Mouse (Mus musculus): ENCODE measurements around the gene Camta1. TPM values are rescaled to one million over a fixed set of nuclear protein-coding genes. Genes with fewer than 3 reads are reported as not detected.
A peak's percentile ranks its signal among the peaks of the same experiment; 100 is the strongest.
"Not testable (repeated sequence)": the region's sequence is repeated elsewhere in the genome, so short reads cannot be mapped to it uniquely, and the experiment has no call there.

Gene Camta1
- total RNA-seq, 1 experiment from 2014 or later, result 7.4 TPM

GRCm38 (mm10) chr4:150938063-150938452 lies 923.6 kb downstream of the Camta1 start:
- no peak for ATAC-seq (ENCODE audit: extremely low read depth, insufficient number of reproducible peaks, low FRiP score, poor library complexity, severe bottlenecking)

- no peak for ATAC-seq (ENCODE audit: extremely low read depth, insufficient number of reproducible peaks, low FRiP score, poor library complexity, severe bottlenecking)
These were observed 924.2 kb downstream of the Camta1 start for GRCm38 (mm10) chr4:150937293-150938062.

- ATAC-seq (ENCODE audit: extremely low read depth, insufficient number of reproducible peaks, low FRiP score, poor library complexity, severe bottlenecking), result no peak
These were observed 928.2 kb downstream of the Camta1 start for GRCm38 (mm10) chr4:150933503-150933902.

GRCm38 (mm10) chr4:150927789-150928188 lies 933.9 kb downstream of the Camta1 start:
- ATAC-seq (ENCODE audit: extremely low read depth, insufficient number of reproducible peaks, low FRiP score, poor library complexity, severe bottlenecking), result no peak

GRCm38 (mm10) chr4:150926924-150927705 lies 934.6 kb downstream of the Camta1 start:
- ATAC-seq (ENCODE audit: extremely low read depth, insufficient number of reproducible peaks, low FRiP score, poor library complexity, severe bottlenecking), result no peak

GRCm38 (mm10) chr4:150925923-150926322 lies 935.8 kb downstream of the Camta1 start:
- ATAC-seq (ENCODE audit: extremely low read depth, insufficient number of reproducible peaks, low FRiP score, poor library complexity, severe bottlenecking), result peak; percentile 27; the same call in 1 of the 2 replicates

- no peak for ATAC-seq (ENCODE audit: extremely low read depth, insufficient number of reproducible peaks, low FRiP score, poor library complexity, severe bottlenecking)
These were observed 936.7 kb downstream of the Camta1 start for GRCm38 (mm10) chr4:150924936-150925335.

GRCm38 (mm10) chr4:150924308-150924707 lies 937.4 kb downstream of the Camta1 start:
- no peak for ATAC-seq (ENCODE audit: extremely low read depth, insufficient number of reproducible peaks, low FRiP score, poor library complexity, severe bottlenecking)

GRCm38 (mm10) chr4:150921206-150921605 lies 940.5 kb downstream of the Camta1 start:
- ATAC-seq (ENCODE audit: extremely low read depth, insufficient number of reproducible peaks, low FRiP score, poor library complexity, severe bottlenecking), result no peak

GRCm38 (mm10) chr4:150917336-150918027 lies 944.2 kb downstream of the Camta1 start:
- no peak for ATAC-seq (ENCODE audit: extremely low read depth, insufficient number of reproducible peaks, low FRiP score, poor library complexity, severe bottlenecking)

GRCm38 (mm10) chr4:150915181-150915906 lies 946.3 kb downstream of the Camta1 start:
- ATAC-seq (ENCODE audit: extremely low read depth, insufficient number of reproducible peaks, low FRiP score, poor library complexity, severe bottlenecking), result no peak

- peak; percentile 86 for ATAC-seq (ENCODE audit: extremely low read depth, insufficient number of reproducible peaks, low FRiP score, poor library complexity, severe bottlenecking)
These were observed 947.4 kb downstream of the Camta1 start, which contains the start of the genes Park7 and Tnfrsf9 for GRCm38 (mm10) chr4:150914290-150914733. TSS of gene Park7 (minus strand) at chr4:150914437. TSS of gene Tnfrsf9 (plus strand) at chr4:150914562.

- no peak for ATAC-seq (ENCODE audit: extremely low read depth, insufficient number of reproducible peaks, low FRiP score, poor library complexity, severe bottlenecking)
These were observed 947.9 kb downstream of the Camta1 start for GRCm38 (mm10) chr4:150913743-150914142.

- no peak for ATAC-seq (ENCODE audit: extremely low read depth, insufficient number of reproducible peaks, low FRiP score, poor library complexity, severe bottlenecking)
These were observed 951.3 kb downstream of the Camta1 start for GRCm38 (mm10) chr4:150910164-150910951.

- ATAC-seq (ENCODE audit: extremely low read depth, insufficient number of reproducible peaks, low FRiP score, poor library complexity, severe bottlenecking), result peak; percentile 72
These were observed 952.1 kb downstream of the Camta1 start for GRCm38 (mm10) chr4:150909451-150910156.

GRCm38 (mm10) chr4:150908512-150908911 lies 953.2 kb downstream of the Camta1 start:
- not testable (repeated sequence) for ATAC-seq (ENCODE audit: extremely low read depth, insufficient number of reproducible peaks, low FRiP score, poor library complexity, severe bottlenecking)

- ATAC-seq (ENCODE audit: extremely low read depth, insufficient number of reproducible peaks, low FRiP score, poor library complexity, severe bottlenecking), result no peak
These were observed 954.6 kb downstream of the Camta1 start for GRCm38 (mm10) chr4:150907099-150907498.

Data from neutrophil, adult 5-6 weeks (primary cell).